In the genomic region with DNA sequence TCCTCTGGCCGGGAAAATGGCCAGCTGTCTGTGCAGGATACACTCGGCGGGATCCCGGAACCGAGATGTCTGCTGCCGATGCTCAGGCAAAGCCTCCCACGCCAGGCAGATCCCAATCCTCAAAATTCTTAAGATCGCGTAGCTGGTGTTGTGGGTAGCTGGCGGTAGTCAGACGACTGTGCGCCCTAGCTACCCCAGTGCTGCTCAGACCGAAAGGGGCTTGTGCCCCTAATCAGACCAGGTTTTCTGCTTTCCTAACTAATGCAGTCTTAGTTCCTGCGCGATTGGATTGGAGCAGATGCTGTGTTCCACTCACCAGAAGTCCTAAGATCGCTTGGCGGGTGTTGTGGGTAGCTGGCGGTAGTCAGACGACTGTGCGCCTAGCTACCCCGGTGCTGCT, we compare ENCODE assay signal across 14 mouse cellular contexts. TPM values are rescaled to one million over a fixed set of nuclear protein-coding genes. Genes with fewer than 3 reads are reported as not detected.
A peak's percentile ranks its signal among the peaks of the same experiment; 100 is the strongest.
DNase-seq lines count a peak whose midpoint lies in the region; TF ChIP-seq lines count a peak whose summit lies in the region.
"Not testable (repeated sequence)": the region's sequence is repeated elsewhere in the genome, so short reads cannot be mapped to it uniquely, and the experiment has no call there.
"Had no signal": no experiment of that assay in that cellular context is flagged by ENCODE, and none has a peak within 500 bp of the region (broad histone marks: within the 10 kb centered on the region; RNA-seq: fewer than 3 reads in every experiment).

No protein-coding gene starts in this region.

- H3K4me3 ChIP-seq in E14TG2a.4 (replicated peaks; ENCODE audit: low read length) (peak overlapping the region; percentile 72), ES-Bruce4 (ENCODE audit: low read depth, low read length) (peak overlapping the region; percentile 59), ES-E14 (ENCODE audit: insufficient read depth in 1 of 2, low read depth in 1 of 2, low read length in 2 of 2, poor library complexity in 1 of 2, severe bottlenecking in 1 of 2) (peak overlapping the region; percentile 58 to 59)

- in situ Hi-C loops in ES-E14 (cut with MboI; ENCODE audit: low sequenced_read_pairs in 2 of 2, unreplicated experiment in 2 of 2) = not testable (repeated sequence)

- not testable (repeated sequence) for TF ChIP-seq POLR2A in ES-Bruce4 (IDR thresholded peaks at IDR 0.05; ENCODE audit: insufficient read depth, low read length)

- H3K36me3 ChIP-seq in E14TG2a.4 (ENCODE audit: insufficient read depth, low read length); ES-Bruce4 (ENCODE audit: control insufficient read depth, insufficient read depth, low read length, poor library complexity, severe bottlenecking); ES-E14 (ENCODE audit: control insufficient read depth, insufficient read depth, low read length, poor library complexity, severe bottlenecking): not testable (repeated sequence)

- not testable (repeated sequence) for H3K27me3 ChIP-seq in E14TG2a.4 (ENCODE audit: insufficient read depth, low read length); ES-Bruce4 (ENCODE audit: control insufficient read depth, insufficient read depth, low read length, poor library complexity, severe bottlenecking)

- TF ChIP-seq EP300 in ES-Bruce4 (IDR thresholded peaks at IDR 0.05; ENCODE audit: insufficient read depth, low read depth, low read length) = not testable (repeated sequence)

- H3K4me1 ChIP-seq in E14TG2a.4 (replicated peaks; ENCODE audit: low read depth, low read length); ES-Bruce4 (ENCODE audit: control insufficient read depth, insufficient read depth, low read length); ES-E14 (ENCODE audit: control insufficient read depth in 2 of 2, insufficient read depth in 2 of 2, low read length in 2 of 2, poor library complexity in 1 of 2): not testable (repeated sequence)

- H3K27ac ChIP-seq in ES-Bruce4 (ENCODE audit: insufficient read depth, low read length); ES-E14 (ENCODE audit: insufficient read depth, low read depth, low read length, poor library complexity, severe bottlenecking): not testable (repeated sequence)

- not testable (repeated sequence) for H3K9me3 ChIP-seq in E14TG2a.4 (ENCODE audit: low read length); ES-Bruce4 (replicated peaks; ENCODE audit: control insufficient read depth, insufficient read depth, low read length, poor library complexity, severe bottlenecking); ES-E14 (ENCODE audit: control insufficient read depth, insufficient read depth, low read depth, low read length)

- TF ChIP-seq CTCF in E14TG2a.4 (conservative IDR thresholded peaks at IDR 0.05; ENCODE audit: low read length); ES-Bruce4 (IDR thresholded peaks at IDR 0.05; ENCODE audit: low read depth, low read length): not testable (repeated sequence)

- H3K9ac ChIP-seq in ES-Bruce4 (ENCODE audit: low read depth, poor library complexity, severe bottlenecking) (peak overlapping the region; percentile 69), ES-E14 (ENCODE audit: insufficient read depth, low read depth, low read length, poor library complexity, severe bottlenecking) (peak overlapping the region; percentile 64)

- DNase-seq in ES-CJ7 (ENCODE audit: low read depth, low spot score) = peak; percentile 38
- DNase-seq in ES-E14 (ENCODE audit: low read depth, low spot score) = peak; percentile 22
- DNase-seq in R1 (ENCODE audit: low read depth, low spot score) = peak; percentile 51
- DNase-seq in WW6 (ENCODE audit: low read depth, low spot score) = peak; percentile 20
- DNase-seq in ZHBTc4 (ENCODE audit: low read depth, low spot score) = peak; percentile 68
- DNase-seq in heart, adult 11 months = peak; percentile 51

RNA-seq across cellular contexts. Expression of a gene that starts 25.0 kb away (rescaled TPM):
- not detected in 2 replicates for polyA plus RNA-seq in ES-Bruce4 (2011; ENCODE audit: insufficient read depth, insufficient read length, low read depth, missing spikeins)
- total RNA-seq in ES-E14 (2012; rRNA removed) = not detected in 2 replicates
- total RNA-seq: CH12.LX, G1E, MEL had no signal
- polyA plus RNA-seq: activated CD4-positive, CD25-positive, alpha-beta regulatory T cell, adult 4 months; CD4-positive, CD25-positive, alpha-beta regulatory T cell, adult 4 months; G1E; Patski had no signal

RNA-seq across cellular contexts. Expression of a gene that starts 54.1 kb away (rescaled TPM):
- 0.11 and 0.19 TPM in 2 replicates for polyA plus RNA-seq in ES-Bruce4 (2011; ENCODE audit: insufficient read depth, insufficient read length, low read depth, missing spikeins)
- total RNA-seq in ES-E14 (2012; rRNA removed) = 0.05 and 0.22 TPM in 2 replicates
- total RNA-seq: CH12.LX, MEL had no signal
- polyA plus RNA-seq: activated CD4-positive, CD25-positive, alpha-beta regulatory T cell, adult 4 months; G1E had no signal
